Mouse (Mus musculus): Measurements from ENCODE around the gene Olfr1358.

The Olfr1358 gene

GRCm38 (mm10) chr10:78569686-78570085 lies 52.5 kb downstream of the Olfr1358 start:
- in situ Hi-C loops (cut with MseI, MboI) = no loop called here

Measured in mouse trophoblast stem cell (cell line).